Mouse (Mus musculus) spleen, adult 2 months (tissue): ENCODE data around the gene Dusp19.

Experiments
- CTCF ChIP-seq: fragments of 200-500 bp; IDR thresholded peaks from 2 replicates; pipeline ENCODE4 v1.5.1; 2011; ENCODE audit warnings: mild to moderate bottlenecking, inconsistent platforms; ENCODE audit not compliant: insufficient read depth, insufficient read length, insufficient replicate concordance; ENCODE audit errors: extremely low read depth
- POLR2A ChIP-seq: fragments of 200-500 bp; IDR thresholded peaks from 2 replicates; pipeline ENCODE4 v1.6.1; 2011; ENCODE audit warnings: low read depth, low read length, inconsistent platforms

DNA sequence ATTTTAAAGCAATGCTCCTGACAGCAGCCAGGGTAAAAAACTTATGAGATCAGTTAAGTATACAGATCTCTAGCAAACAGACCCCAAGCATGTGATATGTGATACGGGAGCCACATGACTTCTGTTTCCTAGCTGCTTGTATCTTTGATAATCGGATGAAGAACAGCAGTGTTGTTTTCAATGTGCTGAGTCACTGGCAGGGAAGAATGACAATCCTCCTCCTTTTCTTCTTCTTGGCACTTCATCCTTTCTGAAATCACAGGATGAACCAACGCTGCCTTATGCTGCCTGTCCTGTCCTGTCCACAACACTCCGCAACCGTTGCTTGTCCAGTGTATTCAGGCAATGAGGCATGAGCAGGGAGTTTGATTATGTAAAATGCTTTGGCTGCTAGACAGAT is 19.9 kb upstream of the Dusp19 start:
- TF ChIP-seq CTCF (no peak), POLR2A (no peak)
